Mouse (Mus musculus): ENCODE measurements around the gene Hcrtr1.

Gene Hcrtr1

GRCm38 (mm10) chr4:130167814-130168213 lies 28.7 kb upstream of the Hcrtr1 start:
- DNase-seq, result no peak

DNA sequence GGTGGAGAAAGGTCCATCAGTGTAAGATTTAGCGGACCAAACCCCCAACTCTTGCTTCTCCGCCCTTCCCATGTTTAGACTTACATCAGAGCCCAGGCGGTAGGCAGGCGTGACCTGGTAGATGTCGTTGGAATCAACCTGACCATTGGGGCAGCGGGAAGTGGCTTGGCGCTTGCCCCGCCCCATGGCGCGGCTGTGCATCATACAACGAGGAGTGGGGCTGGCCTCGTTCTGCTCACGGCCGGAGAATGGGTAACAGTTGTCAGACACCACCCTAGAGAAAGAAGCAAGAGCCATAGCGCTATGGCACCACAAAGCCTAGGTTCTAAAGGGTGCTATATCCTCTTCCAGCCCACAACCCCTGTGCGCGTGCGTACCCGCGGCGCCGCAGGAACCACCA lies 28.2 kb upstream of the Hcrtr1 start:
- no peak for DNase-seq

- no peak for DNase-seq
Observed at GRCm38 (mm10) chr4:130166592-130166991, 27.4 kb upstream of the Hcrtr1 start.

DNA sequence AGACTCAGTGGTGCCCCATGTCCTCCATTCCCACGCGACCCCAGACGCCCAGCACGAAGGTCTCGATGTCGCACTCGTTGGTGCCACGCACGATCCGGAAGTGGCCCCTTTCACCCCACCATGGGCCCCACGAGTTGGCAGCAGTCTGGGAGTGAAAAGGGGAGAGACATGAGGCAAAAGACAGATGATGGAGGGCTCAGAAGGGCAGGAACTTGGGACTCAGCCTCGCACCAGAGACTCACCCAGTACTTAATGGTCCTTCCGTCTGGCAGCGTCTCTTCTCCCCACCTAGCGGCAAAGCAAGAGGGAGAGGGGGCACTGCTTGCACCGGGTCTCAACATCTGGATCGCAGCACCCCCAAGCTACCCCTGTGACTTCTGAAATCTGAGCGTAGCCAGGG lies 26.9 kb upstream of the Hcrtr1 start:
- no peak for DNase-seq

DNA sequence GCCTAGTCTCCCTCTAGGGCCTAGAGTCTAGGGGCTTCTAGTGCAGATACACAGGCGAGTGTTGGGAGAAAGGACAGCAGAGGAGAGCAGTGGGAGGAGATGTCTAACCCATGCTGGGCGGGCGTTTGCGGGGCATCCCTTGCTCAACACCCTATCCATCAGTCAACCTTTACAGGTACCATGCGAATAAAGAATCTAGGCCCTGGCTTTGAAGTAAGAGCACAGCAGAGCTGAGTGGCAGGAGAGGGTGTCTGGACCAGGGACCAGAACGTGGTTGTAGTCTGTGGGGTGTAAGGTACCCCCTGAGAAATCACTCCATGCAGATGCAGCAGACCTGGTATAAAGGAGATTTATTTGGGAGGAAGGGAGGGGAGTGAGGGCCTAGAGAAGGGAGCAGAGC lies 25.0 kb upstream of the Hcrtr1 start:
- no peak for DNase-seq

GRCm38 (mm10) chr4:130163391-130163861 lies 24.3 kb upstream of the Hcrtr1 start:
- DNase-seq, result no peak

- DNase-seq, result no peak
Observed at GRCm38 (mm10) chr4:130161349-130161748, 22.2 kb upstream of the Hcrtr1 start.

- no peak for DNase-seq
Observed at GRCm38 (mm10) chr4:130156812-130157371, 17.7 kb upstream of the Hcrtr1 start.

- DNase-seq, result no peak
Observed at GRCm38 (mm10) chr4:130154250-130154649, 15.1 kb upstream of the Hcrtr1 start.

GRCm38 (mm10) chr4:130148405-130148804 lies 9.2 kb upstream of the Hcrtr1 start:
- no peak for DNase-seq

GRCm38 (mm10) chr4:130141786-130142185 lies 2.6 kb upstream of the Hcrtr1 start:
- DNase-seq, result peak; percentile 18 to 42

DNA sequence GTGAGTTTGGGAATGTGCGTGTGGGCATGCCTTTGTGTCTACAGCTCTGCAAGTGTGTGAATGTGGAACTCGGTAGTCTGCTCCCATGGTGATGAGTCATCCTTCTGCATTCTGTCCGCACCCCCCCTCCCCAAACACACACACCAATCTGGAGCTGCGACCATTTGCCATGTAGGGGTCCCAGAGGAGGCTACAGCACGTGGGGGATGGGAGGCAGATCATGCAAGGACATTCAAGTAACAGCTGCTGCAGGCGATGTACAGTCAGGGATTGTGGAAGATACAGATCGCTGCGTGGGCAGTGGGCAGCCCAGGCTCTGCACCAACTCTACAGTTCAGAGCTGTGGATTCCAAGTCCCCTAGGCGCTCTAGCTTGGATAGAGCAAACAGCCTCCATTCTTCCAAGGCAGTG lies 1.8 kb upstream of the Hcrtr1 start:
- DNase-seq, result peak; percentile 43 to 69

GRCm38 (mm10) chr4:130138441-130139213 lies 532 bp downstream of the Hcrtr1 start:
- DNase-seq, result peak; percentile 85 to 89

GRCm38 (mm10) chr4:130133399-130133798 lies 5.8 kb downstream of the Hcrtr1 start:
- DNase-seq, result no peak

DNA sequence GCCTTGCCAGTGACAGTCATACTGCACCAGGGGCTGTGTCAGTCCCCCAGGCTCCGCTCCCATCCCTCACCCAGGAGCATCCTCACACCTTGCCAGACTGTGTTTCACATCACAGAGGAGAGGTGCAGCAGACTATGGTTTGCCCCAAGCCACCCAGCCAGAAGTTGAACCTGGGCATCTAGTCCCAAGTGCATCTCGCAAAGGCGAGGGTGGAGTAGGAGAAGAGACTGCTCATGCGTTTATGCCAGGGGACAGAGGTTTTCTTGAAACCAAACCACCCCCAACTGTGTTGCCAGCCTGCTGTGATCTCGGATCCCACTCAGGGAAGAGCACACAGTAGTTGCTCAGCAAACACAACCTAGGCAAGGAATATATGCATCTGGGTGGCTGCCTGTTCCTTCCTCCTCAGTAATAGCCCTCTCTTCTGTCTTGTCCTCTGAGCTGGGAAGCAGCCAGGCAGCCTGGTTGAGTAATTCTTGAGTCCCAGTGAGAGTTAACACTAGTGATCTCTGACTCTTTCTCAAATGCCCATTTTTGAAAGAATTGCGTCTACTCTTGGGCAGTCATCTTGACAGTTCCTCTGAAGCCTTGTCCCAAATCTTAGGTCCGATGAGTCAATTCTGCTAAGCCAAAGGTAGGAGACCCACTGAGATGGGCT lies 7.6 kb downstream of the Hcrtr1 start:
- DNase-seq, result no peak

GRCm38 (mm10) chr4:130130641-130131350 lies 8.4 kb downstream of the Hcrtr1 start:
- DNase-seq, result peak; percentile 28 to 54

- no peak for DNase-seq
Observed at GRCm38 (mm10) chr4:130130082-130130481, 9.1 kb downstream of the Hcrtr1 start.

DNA sequence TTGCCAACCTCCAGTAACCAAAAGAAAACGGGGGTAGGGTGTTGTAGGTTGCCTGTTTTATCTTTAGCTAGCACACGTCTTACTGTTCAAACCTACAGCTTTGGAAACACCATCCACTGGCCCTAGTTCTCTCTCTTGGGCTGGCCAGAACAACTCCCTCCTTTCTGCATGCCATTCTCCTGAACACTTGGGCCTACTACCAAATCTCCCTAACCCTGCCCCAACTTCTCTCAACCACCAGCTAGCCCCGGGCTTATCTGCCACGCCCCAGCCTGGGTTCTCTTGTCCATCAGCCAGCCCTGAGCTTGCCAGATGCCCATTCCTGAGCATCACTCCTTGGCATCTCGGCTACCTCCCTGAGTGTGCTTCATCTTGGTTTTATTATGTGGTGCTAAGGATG lies 10.3 kb downstream of the Hcrtr1 start:
- DNase-seq, result no peak

GRCm38 (mm10) chr4:130125935-130126334 lies 13.2 kb downstream of the Hcrtr1 start:
- no peak for DNase-seq

DNA sequence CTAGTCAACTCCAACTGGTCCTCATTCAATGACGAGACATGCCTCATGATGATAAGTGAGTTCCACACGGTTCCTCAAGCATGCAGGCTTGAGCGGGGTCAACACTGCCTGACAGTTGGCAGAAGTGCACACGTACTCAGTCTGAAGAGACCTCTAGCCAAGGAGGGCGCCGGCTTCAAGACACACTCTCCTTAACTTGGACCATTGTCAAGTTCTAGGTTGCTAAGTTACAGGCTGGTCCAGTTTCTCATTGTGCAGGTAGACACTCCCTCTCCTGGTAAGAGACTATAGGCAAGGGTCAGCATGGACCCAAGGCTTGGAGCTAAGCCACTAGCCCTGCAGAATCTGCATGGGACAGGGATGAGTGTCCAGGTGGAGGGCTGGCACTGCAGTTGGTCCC lies 14.0 kb downstream of the Hcrtr1 start:
- no peak for DNase-seq

- DNase-seq, result no peak
Observed at GRCm38 (mm10) chr4:130124110-130124509, 15.0 kb downstream of the Hcrtr1 start.

- no peak for DNase-seq
Observed at GRCm38 (mm10) chr4:130123020-130123419, 16.1 kb downstream of the Hcrtr1 start.

GRCm38 (mm10) chr4:130121560-130121959 lies 17.6 kb downstream of the Hcrtr1 start:
- no peak for DNase-seq

Measured in cerebellum, postnatal 14 days (tissue).